Mouse (Mus musculus) midbrain, embryonic 14.5 days (tissue): ENCODE measurements at regions not wholly inside any gene's neighbourhood (a gene's known extent, or its start where the extent isn't known, plus 50 kb on each side); places are given as distances from the start of the nearest gene placed in this dataset.

ENCODE experiments used
- ATAC-seq: fragments of 200-750 bp; cut with Nextera tagmentation; 2 replicates; pipeline ENCODE4 v1.8.0; 2017; ENCODE audit warnings: moderate number of reproducible peaks, moderate library complexity; ENCODE audit not compliant: low FRiP score, low TSS enrichment
- DNase-seq: peaks from one replicate; pipeline ENCODE4 v3.0.0-alpha.2; 2015
- H3K27ac ChIP-seq: fragments of 300-500 bp; sonication (generic); replicated peaks from 2 replicates; pipeline ENCODE4 v1.5.1; 2014; ENCODE audit warnings: mild to moderate bottlenecking, low read depth, low read length, moderate library complexity
- H3K27me3 ChIP-seq: fragments of 300-500 bp; sonication (generic); 2 replicates; pipeline ENCODE4 v1.6.1; 2014; ENCODE audit warnings: low read length, control low read depth, mixed read lengths; ENCODE audit not compliant: control insufficient read depth, insufficient read depth
- H3K36me3 ChIP-seq: fragments of 300-500 bp; sonication (generic); 2 replicates; pipeline ENCODE4 v1.6.1; 2014; ENCODE audit warnings: low read length, control low read depth; ENCODE audit not compliant: control insufficient read depth, insufficient read depth
- H3K4me1 ChIP-seq: fragments of 300-500 bp; sonication (generic); 2 replicates; pipeline ENCODE4 v1.6.1; 2014; ENCODE audit warnings: mild to moderate bottlenecking, antibody characterized with exemption, low read length, control low read depth; ENCODE audit not compliant: control insufficient read depth, insufficient read depth
- H3K4me2 ChIP-seq: fragments of 300-500 bp; sonication (generic); 2 replicates; pipeline ENCODE4 v1.6.1; 2014; ENCODE audit warnings: mild to moderate bottlenecking, low read length, moderate library complexity
- H3K4me3 ChIP-seq: fragments of 300-500 bp; sonication (generic); replicated peaks from 2 replicates; pipeline ENCODE4 v1.5.1; 2014; ENCODE audit warnings: low read depth, low read length
- H3K9ac ChIP-seq: fragments of 300-500 bp; sonication (generic); replicated peaks from 2 replicates; pipeline ENCODE4 v1.6.1; 2014; ENCODE audit warnings: mild to moderate bottlenecking, low read length, moderate library complexity
- H3K9me3 ChIP-seq: fragments of 300-500 bp; sonication (generic); 2 replicates; pipeline ENCODE4 v1.6.1; 2016; ENCODE audit warnings: low read length, control low read depth, mixed read lengths; ENCODE audit not compliant: control insufficient read depth
- WGBS: fragments of 180-500 bp; shearing (Covaris S2); extraction: QIAGEN DNeasy Blood & Tissue Kit; methylation state at CpG from one replicate; pipeline ENCODE4 v1.1.7; 2014; 5-methylcytosine and 5-hydroxymethylcytosine counted together

DNA sequence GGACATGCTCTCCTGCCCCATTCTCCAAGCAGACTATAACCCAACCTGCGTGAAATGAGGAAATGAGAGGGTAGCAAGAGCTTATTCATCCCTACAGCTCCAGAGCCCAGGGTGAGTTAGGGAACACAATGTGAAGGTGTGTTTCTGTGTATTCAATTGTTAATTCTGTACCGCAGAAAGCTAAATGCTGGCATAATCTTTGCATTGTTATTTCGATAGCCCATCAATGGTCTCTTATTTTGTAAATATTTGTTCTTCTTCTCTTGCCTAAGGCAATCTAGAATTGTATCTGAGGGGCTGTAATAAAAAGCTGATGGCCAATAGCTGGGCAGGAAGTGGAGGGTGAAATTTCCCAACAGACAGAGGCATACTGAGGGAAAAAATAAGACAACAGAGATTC is 247.6 kb upstream of the Wscd1 start:
- WGBS = 72% methylated on average over 3 of the region's 3 CpGs

DNA sequence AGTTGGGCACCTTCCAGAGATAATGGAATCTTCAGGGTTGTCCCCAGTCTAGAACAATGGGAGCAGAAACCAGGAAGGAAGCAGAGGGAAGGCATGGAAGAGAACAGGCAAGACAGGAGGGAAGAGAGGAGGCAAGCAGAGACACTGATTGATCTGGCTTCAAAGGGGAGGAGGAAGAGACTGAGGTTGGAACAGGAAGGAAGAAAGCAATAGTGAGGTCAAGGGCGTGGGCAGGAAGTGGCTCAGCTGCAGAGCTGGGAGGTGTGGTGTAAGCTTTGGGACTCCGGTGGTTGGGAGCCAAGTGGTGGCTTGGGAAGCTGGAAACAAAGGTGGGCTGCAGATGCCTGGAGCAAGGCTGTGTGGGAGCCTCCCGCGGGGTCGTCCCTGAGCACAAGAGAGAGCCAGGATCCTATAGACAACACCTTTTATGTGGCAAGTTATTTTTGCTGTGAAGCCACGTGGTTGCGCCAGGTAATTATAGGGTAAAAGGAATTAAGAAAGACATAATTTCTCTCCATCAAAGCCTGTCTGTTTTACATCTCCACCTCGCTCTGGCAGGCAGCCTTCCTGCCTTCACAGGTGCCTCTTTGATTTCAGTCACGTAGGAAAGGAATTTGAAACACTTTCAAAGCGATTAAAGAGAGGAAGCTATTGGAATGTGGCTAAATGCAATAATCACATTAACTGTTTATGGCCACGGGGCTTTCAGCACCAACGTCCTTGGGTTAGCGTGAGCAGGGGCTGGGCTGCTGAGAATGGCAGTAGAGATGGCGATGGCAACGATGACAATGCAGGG is 237.3 kb upstream of the Wscd1 start:
- ATAC-seq (no peak), DNase-seq (peak; percentile 41)
- Histone ChIP-seq H3K27ac (peak overlapping the region; percentile 52), H3K9me3 (no peaks in the 10 kb centered on the region), H3K4me2 (no peak overlapping the region), H3K4me1 (no peaks in the 10 kb centered on the region), H3K9ac (no peak overlapping the region), H3K27me3 (no peaks in the 10 kb centered on the region), H3K36me3 (no peaks in the 10 kb centered on the region), H3K4me3 (no peak overlapping the region)
- WGBS = 58% methylated on average over 15 of the region's 15 CpGs

More for the DNA sequence above, 247.6 kb upstream of the Wscd1 start:
- H3K36me3 ChIP-seq = no peaks in the 10 kb centered on the region
- no peak overlapping the region for H3K4me2 ChIP-seq
- DNase-seq = no peak
- no peak overlapping the region for H3K4me3 ChIP-seq
- no peak overlapping the region for H3K27ac ChIP-seq
- H3K9me3 ChIP-seq = no peaks in the 10 kb centered on the region
- H3K4me1 ChIP-seq = peaks cover 16% of the 10 kb centered on the region
- no peaks in the 10 kb centered on the region for H3K27me3 ChIP-seq
- no peak overlapping the region for H3K9ac ChIP-seq
- no peak for ATAC-seq

DNA sequence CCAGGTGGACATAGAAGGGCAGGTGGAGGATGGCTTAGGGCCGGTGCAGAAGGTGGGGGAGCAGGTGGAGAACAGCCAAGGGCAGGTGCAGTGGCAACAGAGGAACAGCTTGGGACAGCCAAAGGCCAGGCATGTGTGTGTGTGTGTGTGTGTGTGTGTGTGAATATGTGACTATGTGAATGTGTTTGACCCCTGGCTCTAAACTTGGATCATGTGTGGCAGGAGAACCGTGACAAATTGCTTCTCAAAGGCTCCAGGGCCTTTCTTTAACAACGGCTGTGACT is 236.7 kb upstream of the Wscd1 start:
- no peak for ATAC-seq
- Histone ChIP-seq H3K4me3 (no peak overlapping the region), H3K27ac (peak overlapping the region; percentile 52), H3K4me2 (no peak overlapping the region), H3K9ac (no peak overlapping the region), H3K4me1 (no peaks in the 10 kb centered on the region; the same call in 1 of the 2 replicates), H3K27me3 (no peaks in the 10 kb centered on the region), H3K9me3 (no peaks in the 10 kb centered on the region), H3K36me3 (no peaks in the 10 kb centered on the region)
- no peak for DNase-seq
- 61% methylated on average over 3 of the region's 3 CpGs for WGBS

GRCm38 (mm10) chr11:71515264-71515663 is 234.5 kb upstream of the Wscd1 start:
- H3K9ac ChIP-seq = no peak overlapping the region
- H3K27ac ChIP-seq = no peak overlapping the region
- H3K27me3 ChIP-seq = no peaks in the 10 kb centered on the region
- H3K36me3 ChIP-seq = no peaks in the 10 kb centered on the region
- no peaks in the 10 kb centered on the region for H3K9me3 ChIP-seq
- ATAC-seq = no peak
- H3K4me3 ChIP-seq = no peak overlapping the region
- H3K4me1 ChIP-seq = no peaks in the 10 kb centered on the region; the same call in 1 of the 2 replicates
- H3K4me2 ChIP-seq = no peak overlapping the region
- no peak for DNase-seq
- WGBS = 18% methylated on average over 6 of the region's 6 CpGs

GRCm38 (mm10) chr11:71517377-71517776 is 232.3 kb upstream of the Wscd1 start:
- ATAC-seq = no peak
- Histone ChIP-seq H3K9ac (no peak overlapping the region), H3K36me3 (no peaks in the 10 kb centered on the region), H3K4me3 (no peak overlapping the region), H3K4me1 (no peaks in the 10 kb centered on the region; the same call in 1 of the 2 replicates), H3K9me3 (no peaks in the 10 kb centered on the region), H3K4me2 (no peak overlapping the region), H3K27me3 (no peaks in the 10 kb centered on the region), H3K27ac (no peak overlapping the region)
- DNase-seq = peak; percentile 64
- WGBS = 6% methylated on average over 5 of the region's 5 CpGs

DNA sequence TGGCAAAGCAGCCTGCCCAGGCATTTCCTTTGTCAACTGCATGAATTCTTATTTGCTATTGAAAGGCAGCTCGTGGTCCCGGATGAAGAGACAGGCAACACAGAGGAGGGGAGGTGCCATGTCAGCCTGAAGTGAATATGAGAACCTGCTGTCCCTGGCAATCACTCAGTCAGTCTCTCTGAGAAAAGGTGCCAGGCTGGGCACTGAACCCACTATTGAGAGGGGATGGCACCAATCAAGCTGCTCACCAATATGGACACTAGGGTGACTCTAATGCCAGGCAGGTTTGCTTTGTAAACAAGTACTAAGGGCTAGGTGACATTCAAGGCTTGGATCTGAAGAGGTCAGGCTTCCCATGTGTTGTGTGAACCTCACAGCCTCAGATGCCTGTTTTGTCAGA is 222.0 kb upstream of the Wscd1 start:
- ATAC-seq = no peak
- Histone ChIP-seq H3K27ac (no peak overlapping the region), H3K9ac (no peak overlapping the region), H3K4me2 (no peak overlapping the region), H3K27me3 (no peaks in the 10 kb centered on the region), H3K9me3 (no peaks in the 10 kb centered on the region), H3K4me3 (no peak overlapping the region), H3K4me1 (no peaks in the 10 kb centered on the region), H3K36me3 (no peaks in the 10 kb centered on the region)
- WGBS = 72% methylated on average over 2 of the region's 2 CpGs
- DNase-seq = no peak

DNA sequence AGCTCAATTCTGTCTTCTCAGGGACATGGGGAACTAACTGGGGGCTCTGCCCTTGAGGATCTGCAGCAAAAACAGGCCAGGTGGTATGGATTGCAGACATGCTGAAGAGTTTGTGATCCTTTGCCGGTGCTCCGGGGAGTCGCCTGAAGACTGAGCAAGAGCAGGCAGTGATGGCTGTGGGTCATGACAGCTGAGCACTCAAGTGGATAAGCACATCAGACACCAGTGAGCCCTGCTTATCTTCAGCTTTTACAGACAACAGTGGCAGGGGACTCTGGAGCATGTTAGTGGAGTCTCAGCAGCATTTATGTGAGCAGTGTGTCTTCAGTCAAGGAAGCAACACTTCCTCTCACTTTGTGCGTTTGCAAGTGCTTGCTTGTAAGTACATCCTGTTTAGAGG is 221.1 kb upstream of the Wscd1 start:
- Histone ChIP-seq H3K9me3 (no peaks in the 10 kb centered on the region), H3K9ac (no peak overlapping the region), H3K27me3 (no peaks in the 10 kb centered on the region), H3K27ac (no peak overlapping the region), H3K36me3 (no peaks in the 10 kb centered on the region), H3K4me1 (no peaks in the 10 kb centered on the region), H3K4me3 (no peak overlapping the region), H3K4me2 (no peak overlapping the region)
- 84% methylated on average over 4 of the region's 4 CpGs for WGBS
- DNase-seq = no peak
- no peak for ATAC-seq

DNA sequence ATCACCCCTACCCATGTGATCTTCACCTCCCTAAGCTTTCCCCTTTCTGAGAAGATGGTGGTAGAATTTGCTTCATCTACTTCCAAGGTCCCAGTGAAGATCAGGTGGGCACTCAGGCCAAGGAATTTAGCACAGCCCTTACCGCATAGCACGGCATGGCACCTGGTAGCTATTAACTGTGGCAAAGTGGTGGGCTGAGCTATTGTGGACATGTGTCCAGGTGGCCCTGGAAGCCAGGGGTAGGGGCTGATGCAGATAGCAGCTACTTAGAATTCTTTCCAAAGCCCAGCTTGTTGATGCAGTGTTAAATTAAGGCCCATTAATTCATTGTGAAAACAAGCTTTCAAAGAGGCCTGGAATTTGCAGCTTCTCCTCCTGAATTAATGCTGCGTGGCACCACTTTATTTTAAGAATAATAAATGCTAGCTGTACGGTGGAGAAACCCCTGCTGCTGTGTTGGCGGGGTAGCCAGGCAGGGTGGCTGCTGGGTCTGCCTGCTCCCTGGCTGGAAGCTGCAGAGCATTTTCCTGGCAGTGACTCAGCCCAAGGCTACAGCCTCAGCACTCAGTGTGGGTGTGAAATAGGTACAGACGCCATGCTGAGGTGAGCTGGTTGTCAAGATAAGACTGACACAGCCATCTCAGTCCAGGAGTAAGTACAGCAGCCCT is 208.4 kb upstream of the Wscd1 start:
- Histone ChIP-seq H3K4me2 (no peak overlapping the region), H3K9ac (no peak overlapping the region), H3K9me3 (peaks cover 7% of the 10 kb centered on the region), H3K27ac (no peak overlapping the region), H3K36me3 (no peaks in the 10 kb centered on the region), H3K4me1 (no peaks in the 10 kb centered on the region), H3K27me3 (no peaks in the 10 kb centered on the region), H3K4me3 (no peak overlapping the region)
- 67% methylated on average over 6 of the region's 6 CpGs for WGBS
- no peak for ATAC-seq
- DNase-seq = no peak

GRCm38 (mm10) chr11:71557412-71557811 is 192.3 kb upstream of the Wscd1 start:
- H3K27me3 ChIP-seq = no peaks in the 10 kb centered on the region
- no peak overlapping the region for H3K4me3 ChIP-seq
- H3K9ac ChIP-seq = no peak overlapping the region
- H3K36me3 ChIP-seq = no peaks in the 10 kb centered on the region
- 92% methylated on average over 3 of the region's 3 CpGs for WGBS
- H3K9me3 ChIP-seq = no peaks in the 10 kb centered on the region
- no peak for ATAC-seq
- no peak for DNase-seq
- no peaks in the 10 kb centered on the region for H3K4me1 ChIP-seq
- H3K27ac ChIP-seq = no peak overlapping the region
- H3K4me2 ChIP-seq = no peak overlapping the region
